Mouse (Mus musculus): Measurements from ENCODE around the gene Dnah8. TPM values are rescaled to one million over a fixed set of nuclear protein-coding genes. Genes with fewer than 3 reads are reported as not detected.
"Not testable (repeated sequence)": the region's sequence is repeated elsewhere in the genome, so short reads cannot be mapped to it uniquely, and the experiment has no call there.

Gene Dnah8
- polyA plus RNA-seq, 1 experiment from 2014 or later, result 1.4 TPM

DNA sequence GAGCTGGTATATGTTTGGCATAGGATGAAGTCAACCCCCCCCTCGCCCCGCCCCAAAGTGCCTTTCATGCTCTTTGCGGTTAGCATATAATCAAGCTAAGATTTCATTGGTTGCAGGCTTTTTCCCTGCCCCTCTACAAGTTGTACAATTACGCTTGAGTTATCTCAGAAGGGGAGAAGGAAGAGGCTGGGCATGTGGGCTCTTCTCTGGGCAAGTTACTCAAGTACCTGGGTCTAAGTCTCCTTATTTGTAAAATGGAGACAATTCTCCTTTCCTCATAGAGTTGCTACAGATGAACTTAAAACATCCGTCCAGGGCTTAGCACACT lies 14.2 kb upstream of the Dnah8 start:
- Histone ChIP-seq H3K27me3 (no peaks in the 10 kb centered on the region), H3K9me3 (no peaks in the 10 kb centered on the region), H3K36me3 (no peaks in the 10 kb centered on the region), H3K4me3 (no peak overlapping the region), H3K27ac (no peak overlapping the region), H3K4me2 (replicated peaks) (no peak overlapping the region), H3K4me1 (peaks cover 26% of the 10 kb centered on the region), H3K9ac (no peak overlapping the region)
- 94% methylated on average over 5 of the region's 5 CpGs for WGBS
- ATAC-seq (ENCODE audit: insufficient number of reproducible peaks, insufficient read depth, low FRiP score, low TSS enrichment), result no peak

DNA sequence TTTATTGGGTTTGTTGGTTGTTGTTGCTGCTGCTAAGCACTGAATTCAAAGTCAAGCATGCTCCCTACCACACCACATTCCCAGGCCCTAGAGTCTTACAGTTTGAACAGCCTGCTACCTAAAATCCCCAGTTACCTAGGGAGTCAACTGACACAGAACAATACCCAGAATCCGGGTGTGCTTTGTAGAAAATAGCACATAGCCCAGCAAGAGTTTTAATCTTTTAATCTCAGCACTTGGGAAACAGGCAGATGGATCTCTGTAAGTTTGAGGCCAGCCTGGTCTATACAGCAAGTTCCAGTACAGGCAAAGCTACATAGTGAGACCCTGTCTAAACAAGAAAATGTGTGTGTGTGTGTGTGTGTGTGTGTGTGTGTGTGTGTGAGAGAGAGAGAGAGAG lies 13.4 kb upstream of the Dnah8 start:
- H3K27ac ChIP-seq, result no peak overlapping the region
- WGBS, result 81% methylated on average over 1 of the region's 1 CpGs
- no peaks in the 10 kb centered on the region for H3K27me3 ChIP-seq
- H3K4me1 ChIP-seq, result peaks cover 26% of the 10 kb centered on the region
- 0 out of 2 replicates have a peak overlapping the region, but pooled peaks have one; percentile 73 for H3K4me3 ChIP-seq
- H3K36me3 ChIP-seq, result no peaks in the 10 kb centered on the region
- H3K4me2 ChIP-seq (replicated peaks), result peak overlapping the region; percentile 58
- no peaks in the 10 kb centered on the region for H3K9me3 ChIP-seq
- no peak overlapping the region for H3K9ac ChIP-seq
- no peak for ATAC-seq (ENCODE audit: insufficient number of reproducible peaks, insufficient read depth, low FRiP score, low TSS enrichment)

DNA sequence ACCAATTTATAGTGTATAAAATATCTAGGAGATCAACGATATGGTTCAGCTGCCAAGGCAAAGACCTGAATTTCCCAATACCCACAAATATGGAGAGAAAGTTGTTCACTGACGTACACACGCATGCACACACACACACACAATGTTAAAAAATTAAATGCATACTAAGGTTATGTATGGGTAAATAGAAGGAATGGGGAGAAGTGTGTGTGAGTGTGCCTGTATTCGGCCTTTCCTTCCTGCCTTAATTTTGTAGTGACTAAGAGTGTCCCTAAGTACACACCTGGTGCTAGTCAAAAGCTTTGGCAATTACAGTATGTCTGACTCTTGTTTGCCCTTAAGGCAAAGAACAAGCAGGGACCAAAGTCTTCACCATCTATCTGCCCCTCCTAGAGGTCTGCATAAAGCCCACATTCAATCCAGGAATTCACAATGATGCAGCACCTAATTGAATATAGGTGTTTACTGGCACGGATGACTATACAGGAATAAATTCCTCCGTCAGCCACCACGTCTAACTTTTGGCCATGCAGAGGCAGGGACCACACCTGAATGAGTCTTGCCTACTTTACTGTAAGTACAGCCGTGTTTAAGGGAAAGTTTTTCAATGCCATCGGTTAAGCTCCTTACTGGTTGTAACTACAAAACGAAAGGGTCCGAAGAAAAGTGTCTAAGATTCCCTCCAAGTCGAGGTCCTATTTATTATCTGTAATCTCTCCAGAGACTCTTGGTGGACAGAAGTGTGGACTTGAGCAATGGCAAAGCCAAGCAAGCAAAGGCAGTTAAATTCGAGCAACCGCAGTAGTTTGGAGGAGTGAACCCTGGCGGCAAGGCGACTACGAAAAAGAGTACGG lies 12.7 kb upstream of the Dnah8 start:
- ATAC-seq (ENCODE audit: insufficient number of reproducible peaks, insufficient read depth, low FRiP score, low TSS enrichment), result no peak
- Histone ChIP-seq H3K4me1 (peaks cover 26% of the 10 kb centered on the region), H3K36me3 (no peaks in the 10 kb centered on the region), H3K27ac (peak overlapping the region; percentile 86), H3K9ac (peak overlapping the region; percentile 75), H3K4me2 (replicated peaks) (peak overlapping the region; percentile 58), H3K4me3 (peak overlapping the region; percentile 73), H3K9me3 (no peaks in the 10 kb centered on the region), H3K27me3 (no peaks in the 10 kb centered on the region)
- WGBS, result 24% methylated on average over 18 of the region's 18 CpGs

DNA sequence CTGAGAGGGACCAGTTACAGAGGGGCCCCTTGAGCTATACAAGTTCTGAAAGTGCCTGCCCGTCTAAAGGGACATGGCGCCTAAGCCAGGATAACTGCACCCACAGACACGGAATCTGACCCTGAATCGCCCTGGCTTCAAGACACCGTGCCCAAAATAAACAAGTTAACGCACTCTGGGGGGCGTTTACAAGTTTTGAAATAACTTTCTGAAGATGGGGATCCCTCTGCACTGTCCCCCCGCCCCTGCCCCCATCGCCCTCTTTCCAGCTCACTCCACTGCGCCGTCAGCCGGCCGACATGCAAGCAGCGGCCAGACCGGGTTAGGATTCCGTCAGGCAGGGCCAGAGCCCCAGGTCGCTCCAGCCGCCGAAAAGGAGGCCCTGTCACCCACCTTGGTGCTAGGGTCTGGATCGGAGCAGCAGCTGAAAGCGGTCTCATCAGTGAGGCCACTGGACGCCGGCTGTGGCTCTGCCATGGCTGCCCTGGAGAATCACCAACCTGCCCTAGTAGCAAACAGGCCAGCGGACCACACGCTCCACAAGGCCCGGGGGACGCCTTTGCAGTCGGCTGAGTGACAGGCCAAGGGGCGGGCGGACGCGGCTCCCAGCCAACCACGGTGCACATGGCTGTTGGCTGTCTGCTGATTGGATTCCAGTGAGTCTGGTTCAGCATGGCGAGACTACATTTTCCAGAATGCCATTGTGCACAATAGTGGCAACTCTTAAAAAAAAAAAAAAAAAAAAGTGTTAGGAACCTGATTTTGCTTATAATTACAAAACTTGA lies 11.9 kb upstream of the Dnah8 start:
- peak overlapping the region; percentile 58 for H3K4me2 ChIP-seq (replicated peaks)
- ATAC-seq (ENCODE audit: insufficient number of reproducible peaks, insufficient read depth, low FRiP score, low TSS enrichment), result peak; percentile 100
- H3K9ac ChIP-seq, result peak overlapping the region; percentile 75
- no peaks in the 10 kb centered on the region for H3K36me3 ChIP-seq
- H3K9me3 ChIP-seq, result no peaks in the 10 kb centered on the region
- H3K27me3 ChIP-seq, result no peaks in the 10 kb centered on the region
- H3K4me3 ChIP-seq, result peak overlapping the region; percentile 73
- WGBS, result under 1% methylated on average over 34 of the region's 34 CpGs
- H3K4me1 ChIP-seq, result peaks cover 25% of the 10 kb centered on the region
- peak overlapping the region; percentile 86 for H3K27ac ChIP-seq

DNA sequence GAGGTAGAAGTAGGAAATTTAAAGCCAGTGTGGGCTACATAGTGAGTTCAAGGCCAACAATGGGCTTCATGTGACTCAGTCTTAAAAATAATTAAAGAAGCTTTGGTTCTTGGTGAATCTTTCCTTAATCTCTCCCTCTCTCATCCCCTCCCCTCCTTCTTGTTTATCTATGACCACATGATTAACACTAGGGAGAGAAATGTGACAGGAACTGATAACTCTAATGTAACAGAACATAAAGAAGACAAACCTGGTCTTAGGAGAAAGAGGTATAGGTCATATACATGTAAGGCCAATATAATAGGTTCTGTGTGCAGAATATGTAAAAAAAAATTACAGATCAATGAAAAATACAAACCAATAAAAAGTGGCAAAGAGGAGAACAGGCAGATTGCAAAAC lies 10.8 kb upstream of the Dnah8 start:
- H3K27ac ChIP-seq, result no peak overlapping the region
- no peak overlapping the region for H3K4me2 ChIP-seq (replicated peaks)
- H3K4me3 ChIP-seq, result no peak overlapping the region
- no peaks in the 10 kb centered on the region for H3K36me3 ChIP-seq
- peaks cover 14% of the 10 kb centered on the region for H3K4me1 ChIP-seq
- no peak for ATAC-seq (ENCODE audit: insufficient number of reproducible peaks, insufficient read depth, low FRiP score, low TSS enrichment)
- no peaks in the 10 kb centered on the region for H3K27me3 ChIP-seq
- no peak overlapping the region for H3K9ac ChIP-seq
- H3K9me3 ChIP-seq, result no peaks in the 10 kb centered on the region

DNA sequence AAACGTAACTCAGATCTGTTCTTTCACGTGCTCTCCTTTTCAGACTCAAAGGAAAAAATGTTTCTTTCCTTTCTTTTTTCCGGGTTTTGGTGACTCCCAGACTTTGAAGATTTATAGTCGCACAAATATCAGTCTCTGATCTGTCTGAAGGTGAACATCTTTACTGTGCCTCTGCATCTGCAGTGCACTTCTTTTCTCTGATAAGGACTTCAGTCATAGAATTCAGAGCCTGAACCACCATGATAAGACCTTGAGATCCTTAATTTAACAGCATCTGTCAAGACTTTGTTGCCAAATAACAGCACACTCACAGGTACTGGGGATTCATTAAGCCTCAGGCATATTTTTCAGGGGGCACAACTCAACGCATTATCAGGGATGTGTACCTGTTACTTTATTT lies 8.0 kb upstream of the Dnah8 start:
- H3K36me3 ChIP-seq, result no peaks in the 10 kb centered on the region
- WGBS, result 87% methylated on average over 5 of the region's 5 CpGs
- peaks cover 4% of the 10 kb centered on the region for H3K4me1 ChIP-seq
- H3K27ac ChIP-seq, result no peak overlapping the region
- H3K27me3 ChIP-seq, result no peaks in the 10 kb centered on the region
- H3K4me3 ChIP-seq, result no peak overlapping the region
- H3K9ac ChIP-seq, result no peak overlapping the region
- H3K4me2 ChIP-seq (replicated peaks), result no peak overlapping the region
- no peaks in the 10 kb centered on the region for H3K9me3 ChIP-seq
- ATAC-seq (ENCODE audit: insufficient number of reproducible peaks, insufficient read depth, low FRiP score, low TSS enrichment), result no peak

DNA sequence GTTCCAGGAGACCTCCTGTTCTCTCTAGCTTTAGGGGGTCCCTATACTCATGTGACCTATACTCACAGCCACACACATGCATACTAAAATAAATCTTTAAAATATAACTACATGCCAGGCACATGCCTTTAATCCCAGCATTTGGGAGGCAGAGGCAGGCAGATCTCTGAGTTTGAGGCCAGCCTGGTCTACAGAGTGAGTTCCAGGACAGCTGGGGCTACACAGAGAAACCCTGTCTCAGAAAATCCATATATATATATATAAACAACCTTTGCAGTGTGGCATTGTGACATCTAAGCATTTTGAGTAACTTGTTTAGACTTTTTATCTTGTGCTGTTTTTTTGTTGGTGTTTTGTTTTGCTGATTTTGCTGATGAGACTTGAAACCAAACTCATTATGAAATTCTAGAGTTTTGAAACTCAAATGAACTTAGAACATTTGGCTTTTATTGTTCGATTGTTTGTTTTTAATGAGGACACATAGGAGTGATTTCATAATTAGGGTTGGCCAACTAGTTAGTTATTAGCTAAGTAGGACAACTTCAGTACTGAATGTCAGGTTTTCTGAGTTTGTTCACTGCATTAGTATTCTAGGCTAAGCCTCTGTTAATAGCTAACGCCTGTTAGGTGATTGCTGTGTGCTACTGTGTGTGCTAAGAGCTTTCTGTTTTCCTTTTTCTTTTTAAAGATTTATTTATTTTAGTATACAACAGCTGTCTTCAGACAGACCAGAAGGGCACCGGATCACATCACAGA lies 5.8 kb upstream of the Dnah8 start:
- no peak overlapping the region for H3K9ac ChIP-seq
- H3K4me1 ChIP-seq, result no peaks in the 10 kb centered on the region
- H3K27ac ChIP-seq, result no peak overlapping the region
- no peak for ATAC-seq (ENCODE audit: insufficient number of reproducible peaks, insufficient read depth, low FRiP score, low TSS enrichment)
- no peaks in the 10 kb centered on the region for H3K9me3 ChIP-seq
- H3K4me3 ChIP-seq, result no peak overlapping the region
- 88% methylated on average over 3 of the region's 3 CpGs for WGBS
- no peaks in the 10 kb centered on the region for H3K36me3 ChIP-seq
- no peaks in the 10 kb centered on the region for H3K27me3 ChIP-seq
- no peak overlapping the region for H3K4me2 ChIP-seq (replicated peaks)

DNA sequence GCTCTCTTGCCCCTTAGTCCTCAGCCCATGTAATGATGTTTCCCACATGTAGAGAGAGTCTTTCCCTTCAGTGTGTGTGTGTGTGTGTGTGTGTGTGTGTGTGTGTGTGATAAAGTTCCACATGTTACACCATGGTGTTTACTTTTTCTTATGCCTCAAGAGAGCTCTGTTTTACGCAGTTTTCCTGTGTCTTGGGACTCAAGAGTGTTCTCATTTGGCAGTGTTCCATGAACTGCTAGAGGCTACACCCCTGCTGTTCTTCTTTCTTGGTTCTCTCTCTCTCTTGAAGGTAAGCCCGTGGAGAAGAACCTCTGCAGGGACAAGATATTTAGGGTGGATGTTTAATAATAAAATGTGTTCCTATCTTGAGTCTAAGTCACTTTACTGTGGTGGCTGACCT lies 5.0 kb upstream of the Dnah8 start:
- Histone ChIP-seq H3K4me3 (no peak overlapping the region), H3K27ac (no peak overlapping the region), H3K9ac (no peak overlapping the region), H3K4me1 (no peaks in the 10 kb centered on the region), H3K36me3 (no peaks in the 10 kb centered on the region), H3K9me3 (no peaks in the 10 kb centered on the region), H3K4me2 (replicated peaks) (no peak overlapping the region), H3K27me3 (no peaks in the 10 kb centered on the region)
- 59% methylated on average over 2 of the region's 2 CpGs for WGBS
- ATAC-seq (ENCODE audit: insufficient number of reproducible peaks, insufficient read depth, low FRiP score, low TSS enrichment), result no peak

DNA sequence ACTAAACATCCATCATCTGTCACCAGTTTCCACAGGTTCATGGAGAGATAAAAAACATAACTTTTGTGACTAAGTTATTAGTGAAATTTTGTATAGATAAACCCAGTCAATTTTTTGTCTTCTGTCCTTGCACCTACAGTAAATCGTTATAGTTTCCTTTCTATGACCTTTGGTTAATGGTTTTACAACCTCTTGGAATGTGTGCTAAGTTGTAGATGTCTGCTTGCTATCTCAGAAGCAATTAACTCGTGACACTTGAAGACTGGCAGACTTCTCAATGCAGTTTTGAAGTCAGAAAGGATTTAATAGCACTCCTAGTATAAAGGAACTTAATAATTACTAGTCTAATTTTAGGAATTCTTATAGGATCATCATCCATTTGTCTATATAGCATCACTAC lies 3.6 kb upstream of the Dnah8 start:
- Histone ChIP-seq H3K4me2 (replicated peaks) (no peak overlapping the region), H3K4me1 (no peaks in the 10 kb centered on the region), H3K27me3 (no peaks in the 10 kb centered on the region), H3K27ac (no peak overlapping the region), H3K4me3 (no peak overlapping the region), H3K9me3 (no peaks in the 10 kb centered on the region), H3K36me3 (no peaks in the 10 kb centered on the region), H3K9ac (no peak overlapping the region)
- 65% methylated on average over 2 of the region's 2 CpGs for WGBS
- ATAC-seq (ENCODE audit: insufficient number of reproducible peaks, insufficient read depth, low FRiP score, low TSS enrichment), result no peak

DNA sequence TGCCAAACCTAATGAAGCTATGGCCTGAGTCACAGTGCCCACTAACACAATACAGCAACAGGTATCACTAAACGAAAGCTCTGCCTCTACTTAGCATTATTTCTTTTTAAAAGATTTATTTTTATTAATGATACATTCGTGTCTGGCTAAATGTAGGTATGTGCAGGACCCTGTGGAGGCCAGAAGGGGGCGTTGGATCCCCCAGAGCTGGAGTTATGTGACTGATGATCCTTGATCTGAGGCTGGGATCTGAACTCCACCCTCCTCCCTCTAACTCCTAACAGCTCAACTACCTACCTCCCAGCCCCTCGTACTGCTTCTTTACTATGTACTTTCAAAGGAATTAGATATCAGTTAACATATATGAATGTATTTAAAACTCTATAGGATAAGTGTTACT lies 2.7 kb upstream of the Dnah8 start:
- Histone ChIP-seq H3K4me3 (no peak overlapping the region), H3K27me3 (no peaks in the 10 kb centered on the region), H3K9me3 (no peaks in the 10 kb centered on the region), H3K36me3 (no peaks in the 10 kb centered on the region), H3K9ac (no peak overlapping the region), H3K27ac (no peak overlapping the region), H3K4me2 (replicated peaks) (no peak overlapping the region), H3K4me1 (no peaks in the 10 kb centered on the region)
- WGBS, result 65% methylated on average over 4 of the region's 4 CpGs
- ATAC-seq (ENCODE audit: insufficient number of reproducible peaks, insufficient read depth, low FRiP score, low TSS enrichment), result no peak

DNA sequence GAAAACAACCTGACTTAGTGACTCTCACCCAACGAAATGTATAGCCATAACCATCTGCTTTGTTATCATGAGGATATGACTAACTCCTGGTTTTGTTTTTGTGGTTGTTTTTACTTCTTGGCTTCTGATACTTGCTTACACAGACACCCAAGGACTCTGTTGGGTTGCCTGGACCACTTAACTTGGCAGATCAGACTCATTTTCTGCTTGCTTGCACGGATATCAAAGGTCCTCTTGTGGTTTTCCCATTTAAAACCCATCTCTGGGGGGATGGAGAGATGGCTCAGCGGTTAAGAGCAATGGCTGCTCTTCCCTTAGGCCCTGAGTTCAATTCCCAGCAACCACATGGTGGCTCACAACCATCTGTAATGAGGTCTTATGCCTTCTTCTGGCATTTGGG lies 954 bp upstream of the Dnah8 start:
- no peak for ATAC-seq (ENCODE audit: insufficient number of reproducible peaks, insufficient read depth, low FRiP score, low TSS enrichment)
- Histone ChIP-seq H3K4me1 (no peaks in the 10 kb centered on the region), H3K27me3 (no peaks in the 10 kb centered on the region)

DNA sequence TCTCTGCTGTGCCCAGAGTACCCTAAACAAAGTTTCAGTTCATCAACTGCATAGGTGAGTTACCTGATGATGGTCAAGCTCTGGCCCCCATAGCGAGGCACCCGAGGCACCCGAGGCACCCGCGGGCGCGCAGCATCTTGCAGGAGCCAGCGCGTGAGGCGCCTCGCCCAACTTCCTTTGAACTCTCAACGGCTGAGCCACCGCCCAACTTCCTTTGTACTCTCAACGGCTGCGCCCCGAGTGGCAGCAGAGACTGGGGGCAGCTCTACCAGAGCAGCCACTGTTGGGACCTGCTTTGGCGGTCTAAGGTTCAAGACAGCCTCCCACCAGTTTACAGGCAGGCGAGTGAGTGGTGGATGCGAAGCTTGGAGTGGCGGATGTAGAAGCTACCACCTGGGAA lies 2.6 kb downstream of the Dnah8 start, which contains the start of gene Glo1:
TSS of gene Glo1 (minus strand) at position 153 of the 400 bp plus-strand sequence.
- no CpG with 5 or more reads among the region's 20 CpGs for WGBS
- H3K27me3 ChIP-seq; H3K9me3 ChIP-seq; H3K36me3 ChIP-seq; H3K4me2 ChIP-seq (replicated peaks); H3K9ac ChIP-seq; H3K27ac ChIP-seq; H3K4me3 ChIP-seq; H3K4me1 ChIP-seq; ATAC-seq (ENCODE audit: insufficient number of reproducible peaks, insufficient read depth, low FRiP score, low TSS enrichment): not testable (repeated sequence)

More for the DNA sequence above, 954 bp upstream of the Dnah8 start:
- H3K36me3 ChIP-seq, result no peaks in the 10 kb centered on the region
- no peak overlapping the region for H3K4me3 ChIP-seq
- H3K9ac ChIP-seq, result no peak overlapping the region
- no peak overlapping the region for H3K27ac ChIP-seq
- H3K4me2 ChIP-seq (replicated peaks), result no peak overlapping the region
- 80% methylated on average over 3 of the region's 3 CpGs for WGBS
- H3K9me3 ChIP-seq, result no peaks in the 10 kb centered on the region
